Mouse (Mus musculus) heart, postnatal 10 days (tissue): ENCODE data around the gene Tmem265. TPM values are rescaled to one million over a fixed set of nuclear protein-coding genes. Genes with fewer than 3 reads are reported as not detected.

ENCODE experiments used
- total RNA-seq, 2 experiments: library from RNA; stranded (reverse); gene quantifications; 2 replicates each; pipeline ENCODE4 v1.2.3; 2021

The Tmem265 gene
- total RNA-seq, 2 experiments from 2014 or later: not detected

Other genes starting within 250 kb of the Tmem265 start
- gene Zfp768, start 215.8 kb upstream of the Tmem265 start, total RNA-seq: 10 to 100 TPM; 40.4 to 43.0 TPM
- gene Zfp747, start 185.3 kb upstream of the Tmem265 start, total RNA-seq: 1 to 10 TPM; 5.5 to 5.6 TPM
- gene 9130019O22Rik, start 174.2 kb upstream of the Tmem265 start, total RNA-seq: 1 to 10 TPM; 2.9 to 3.2 TPM
- 1 to 10 TPM; 4.7 to 5.7 TPM for gene E430018J23Rik, start 167.8 kb upstream of the Tmem265 start, total RNA-seq
- gene Zfp764, start 154.6 kb upstream of the Tmem265 start, total RNA-seq: 1 to 10 TPM; 4.7 TPM
- gene Zfp688, start 139.3 kb upstream of the Tmem265 start, total RNA-seq: 1 to 10 TPM; 3.8 to 6.2 TPM
- 1 to 10 TPM; 2.7 to 3.0 TPM for gene Zfp689, start 112.2 kb upstream of the Tmem265 start, total RNA-seq
- gene Prr14, start 101.8 kb upstream of the Tmem265 start, total RNA-seq: 10 to 100 TPM; 27.1 to 27.4 TPM
- gene Fbrs, start 82.2 kb upstream of the Tmem265 start, total RNA-seq: 10 to 100 TPM; 41.6 to 42.1 TPM
- gene Srcap, start 49.4 kb upstream of the Tmem265 start, total RNA-seq: 10 to 100 TPM; 67.8 to 74.8 TPM
- gene Gm42715, start 41.8 kb upstream of the Tmem265 start, total RNA-seq: 10 to 100 TPM; 14.1 to 14.3 TPM
- 10 to 100 TPM; 21.0 to 21.1 TPM for gene Phkg2, start 11.9 kb downstream of the Tmem265 start, total RNA-seq
- 1 to 10 TPM; 7.3 to 8.7 TPM for gene Ccdc189, start 27.2 kb downstream of the Tmem265 start, total RNA-seq
- 10 to 100 TPM; 54.3 to 57.0 TPM for gene Rnf40, start 27.4 kb downstream of the Tmem265 start, total RNA-seq
- gene Zfp629, start 54.4 kb downstream of the Tmem265 start, total RNA-seq: 10 to 100 TPM; 32.4 to 35.1 TPM
- gene Bcl7c, start 147.5 kb downstream of the Tmem265 start, total RNA-seq: 10 to 100 TPM; 60.5 to 62.9 TPM
- gene Ctf1, start 151.3 kb downstream of the Tmem265 start, total RNA-seq: 1 to 10 TPM; 4.6 to 7.5 TPM
- gene Ctf2, start 170.8 kb downstream of the Tmem265 start, total RNA-seq: not detected
- gene Fbxl19, start 183.2 kb downstream of the Tmem265 start, total RNA-seq: 1 to 10 TPM; 5.6 to 6.2 TPM
- 10 to 100 TPM; 18.0 to 20.9 TPM for gene Orai3, start 208.4 kb downstream of the Tmem265 start, total RNA-seq
- 10 to 100 TPM; 26.1 to 29.9 TPM for gene Setd1a, start 215.3 kb downstream of the Tmem265 start, total RNA-seq
- 1 to 10 TPM; 2.7 to 3.1 TPM for gene Gm49388, start 224.2 kb downstream of the Tmem265 start, total RNA-seq
- 10 to 100 TPM; 15.9 to 16.1 TPM for gene Hsd3b7, start 239.2 kb downstream of the Tmem265 start, total RNA-seq